ENCODE assay signal across 7 mouse cellular contexts in genomic region chr15:103214971-103215907, GRCm38 (mm10). TPM values are rescaled to one million over a fixed set of nuclear protein-coding genes. Genes with fewer than 3 reads are reported as not detected.
DNase-seq lines count a peak whose midpoint lies in the region; ATAC-seq and TF ChIP-seq lines count a peak whose summit lies in the region.

No protein-coding gene starts in this region.

- TF ChIP-seq EP300 in heart, adult 2 months (IDR thresholded peaks at IDR 0.05; ENCODE audit: insufficient read depth, low read depth, low read length): 0 out of 2 replicates have a peak, but pooled peaks have one; percentile 39

- TF ChIP-seq CTCF in heart, adult 2 months (IDR thresholded peaks at IDR 0.05): no peak
- no peak for TF ChIP-seq CTCF in kidney, adult 2 months (conservative IDR thresholded peaks at IDR 0.05; ENCODE audit: insufficient read depth, insufficient read length, low read depth, low read length)

- H3K27me3 ChIP-seq in embryonic facial prominence, embryonic 12.5 days: no peaks in the 10 kb centered on the region
- H3K27me3 ChIP-seq in heart, adult 2 months (ENCODE audit: control insufficient read depth, insufficient read depth, low read length): no peaks in the 10 kb centered on the region
- H3K27me3 ChIP-seq in kidney, adult 2 months (replicated peaks; ENCODE audit: control insufficient read depth, insufficient read depth, low read length): no peaks in the 10 kb centered on the region
- H3K27me3 ChIP-seq in limb, embryonic 12.5 days: no peaks in the 10 kb centered on the region
- no peaks in the 10 kb centered on the region for H3K27me3 ChIP-seq in midbrain, embryonic 14.5 days (ENCODE audit: control insufficient read depth, insufficient read depth, low read length)

- peaks cover 27% of the 10 kb centered on the region for H3K36me3 ChIP-seq in embryonic facial prominence, embryonic 12.5 days
- peaks cover 4% of the 10 kb centered on the region for H3K36me3 ChIP-seq in heart, adult 2 months (ENCODE audit: control insufficient read depth, insufficient read depth, low read length)
- H3K36me3 ChIP-seq in kidney, adult 2 months (ENCODE audit: control insufficient read depth, insufficient read depth, low read length): peaks cover 1% of the 10 kb centered on the region; the same call in 1 of the 2 replicates
- H3K36me3 ChIP-seq in limb, embryonic 12.5 days: peaks cover 29% of the 10 kb centered on the region
- peaks cover 28% of the 10 kb centered on the region for H3K36me3 ChIP-seq in midbrain, embryonic 14.5 days (ENCODE audit: control insufficient read depth, insufficient read depth, low read length)

- under 1% methylated on average over 15 of the region's 15 CpGs for WGBS in embryonic facial prominence, embryonic 12.5 days
- WGBS in heart, adult 2 months: 1% methylated on average over 15 of the region's 15 CpGs
- 1% methylated on average over 15 of the region's 15 CpGs for WGBS in kidney, adult 2 months
- WGBS in limb, embryonic 12.5 days: under 1% methylated on average over 15 of the region's 15 CpGs
- 0% methylated on average over 15 of the region's 15 CpGs for WGBS in midbrain, embryonic 14.5 days

- H3K27ac ChIP-seq in embryonic facial prominence, embryonic 12.5 days: peak overlapping the region; percentile 96
- H3K27ac ChIP-seq in heart, adult 2 months: peak overlapping the region; percentile 85
- H3K27ac ChIP-seq in kidney, adult 2 months (ENCODE audit: insufficient read depth, low read depth, low read length): peak overlapping the region; percentile 94
- peak overlapping the region; percentile 98 for H3K27ac ChIP-seq in limb, embryonic 12.5 days
- H3K27ac ChIP-seq in midbrain, embryonic 14.5 days (replicated peaks; ENCODE audit: low read depth, low read length): peak overlapping the region; percentile 82

- peak overlapping the region; percentile 44 for H3K9ac ChIP-seq in embryonic facial prominence, embryonic 12.5 days
- H3K9ac ChIP-seq in heart, adult 2 months (ENCODE audit: low read depth, low read length): peak overlapping the region; percentile 68
- peak overlapping the region; percentile 42 for H3K9ac ChIP-seq in limb, embryonic 12.5 days (replicated peaks)
- peak overlapping the region; percentile 32 for H3K9ac ChIP-seq in midbrain, embryonic 14.5 days (replicated peaks; ENCODE audit: low read length)

- H3K4me3 ChIP-seq in embryonic facial prominence, embryonic 12.5 days: peak overlapping the region; percentile 36
- peak overlapping the region; percentile 68 for H3K4me3 ChIP-seq in heart, adult 2 months
- H3K4me3 ChIP-seq in kidney, adult 2 months (ENCODE audit: insufficient read depth, low read depth, low read length): peak overlapping the region; percentile 60
- peak overlapping the region; percentile 38 for H3K4me3 ChIP-seq in limb, embryonic 12.5 days (replicated peaks)
- H3K4me3 ChIP-seq in midbrain, embryonic 14.5 days (replicated peaks; ENCODE audit: low read depth, low read length): peak overlapping the region; percentile 37

- H3K79me2 ChIP-seq in heart, adult 2 months (replicated peaks; ENCODE audit: control insufficient read depth, insufficient read depth, low read length): 0 out of 2 replicates have a peak, but pooled peaks cover 4% of the 10 kb centered on the region

- ATAC-seq in embryonic facial prominence, embryonic 12.5 days (ENCODE audit: insufficient number of reproducible peaks, insufficient read depth, low FRiP score, low TSS enrichment): peak; percentile 89
- ATAC-seq in limb, embryonic 12.5 days (ENCODE audit: insufficient number of reproducible peaks, insufficient read depth, low FRiP score, low TSS enrichment, low read depth): peak; percentile 91
- ATAC-seq in midbrain, embryonic 14.5 days (ENCODE audit: low FRiP score, low TSS enrichment): peak; percentile 96

- peak overlapping the region; percentile 60 for H3K4me2 ChIP-seq in embryonic facial prominence, embryonic 12.5 days (replicated peaks)
- peak overlapping the region; percentile 60 for H3K4me2 ChIP-seq in limb, embryonic 12.5 days
- peak overlapping the region; percentile 65 for H3K4me2 ChIP-seq in midbrain, embryonic 14.5 days (ENCODE audit: low read length)

- peak; percentile 29; the same call in 1 of the 2 replicates for TF ChIP-seq POLR2A in heart, adult 2 months (IDR thresholded peaks at IDR 0.05; ENCODE audit: insufficient read depth, low read depth, low read length)
- TF ChIP-seq POLR2A in kidney, adult 2 months (IDR thresholded peaks at IDR 0.05; ENCODE audit: low read depth, low read length): no peak

- peaks cover 23% of the 10 kb centered on the region for H3K4me1 ChIP-seq in embryonic facial prominence, embryonic 12.5 days
- H3K4me1 ChIP-seq in heart, adult 2 months (ENCODE audit: control insufficient read depth, insufficient read depth, low read length): peaks cover 2% of the 10 kb centered on the region
- H3K4me1 ChIP-seq in kidney, adult 2 months (ENCODE audit: control insufficient read depth, insufficient read depth, low read length): peaks cover 7% of the 10 kb centered on the region; the same call in 1 of the 2 replicates
- H3K4me1 ChIP-seq in limb, embryonic 12.5 days (replicated peaks): peaks cover 36% of the 10 kb centered on the region
- peaks cover 29% of the 10 kb centered on the region for H3K4me1 ChIP-seq in midbrain, embryonic 14.5 days (ENCODE audit: control insufficient read depth, insufficient read depth, low read length)

- intact Hi-C loops in heart, adult 2 months (cut with DNase I): no loop called here

- peak; percentile 85 for DNase-seq in adrenal gland, postnatal 25 days
- DNase-seq in heart, adult 2 months: peak; percentile 85 to 89
- DNase-seq in kidney, adult 2 months: peak; percentile 91
- peak; percentile 97 for DNase-seq in midbrain, embryonic 14.5 days
- peak; percentile 19 for DNase-seq in spleen, adult 12 weeks (ENCODE audit: low spot score)

- H3K9me3 ChIP-seq in embryonic facial prominence, embryonic 12.5 days: no peaks in the 10 kb centered on the region
- no peaks in the 10 kb centered on the region for H3K9me3 ChIP-seq in limb, embryonic 12.5 days
- no peaks in the 10 kb centered on the region for H3K9me3 ChIP-seq in midbrain, embryonic 14.5 days (ENCODE audit: control insufficient read depth, low read length)

RNA-seq across cellular contexts. Expression of gene Cbx5, which starts 24.4 kb away (rescaled TPM):
- 73.2 and 88.5 TPM in 2 replicates for total RNA-seq in adrenal gland, postnatal 25 days (2021)
- 173 and 176 TPM in 2 replicates for polyA plus RNA-seq in embryonic facial prominence, embryonic 12.5 days (2016; fragmentation: Nextera tagmentation; extraction: Ambion mirVana)
- 10 to 100 TPM; 56.5 to 57.0 TPM for total RNA-seq in heart, adult 2 months (2021)
- polyA plus RNA-seq in heart, adult 2 months (2012; rRNA removed): 15.6 and 39.9 TPM in 2 replicates
- 18.8 and 26.9 TPM in 2 replicates for polyA plus RNA-seq in kidney, adult 2 months (2012; rRNA removed)
- polyA plus RNA-seq in limb, embryonic 12.5 days (2016; fragmentation: Nextera tagmentation; extraction: Ambion mirVana): 201 and 206 TPM in 2 replicates
- polyA plus RNA-seq in midbrain, embryonic 14.5 days (2014; fragmentation: Nextera tagmentation; extraction: Ambion mirVana): 159 and 177 TPM in 2 replicates

RNA-seq across cellular contexts. Expression of gene Hnrnpa1, which starts 25.0 kb away (rescaled TPM):
- 210 and 212 TPM in 2 replicates for total RNA-seq in adrenal gland, postnatal 25 days (2021)
- polyA plus RNA-seq in embryonic facial prominence, embryonic 12.5 days (2016; fragmentation: Nextera tagmentation; extraction: Ambion mirVana): 1,204 and 1,244 TPM in 2 replicates
- total RNA-seq in heart, adult 2 months (2021): 100 to 1,000 TPM; 143 to 149 TPM
- 59.4 and 109 TPM in 2 replicates for polyA plus RNA-seq in heart, adult 2 months (2012; rRNA removed)
- 50.0 and 69.3 TPM in 2 replicates for polyA plus RNA-seq in kidney, adult 2 months (2012; rRNA removed)
- 1,378 and 1,438 TPM in 2 replicates for polyA plus RNA-seq in limb, embryonic 12.5 days (2016; fragmentation: Nextera tagmentation; extraction: Ambion mirVana)
- 764 and 768 TPM in 2 replicates for polyA plus RNA-seq in midbrain, embryonic 14.5 days (2014; fragmentation: Nextera tagmentation; extraction: Ambion mirVana)

RNA-seq across cellular contexts. Expression of gene Nfe2, which starts 43.0 kb away (rescaled TPM):
- 0.58 TPM in 1 of 2 replicates, not detected in the other for total RNA-seq in adrenal gland, postnatal 25 days (2021)
- polyA plus RNA-seq in embryonic facial prominence, embryonic 12.5 days (2016; fragmentation: Nextera tagmentation; extraction: Ambion mirVana): 4.9 and 5.2 TPM in 2 replicates
- total RNA-seq in heart, adult 2 months (2021): 1 to 10 TPM in 1 of 2 experiments, under 1 TPM in 1; 0.86 to 2.0 TPM
- polyA plus RNA-seq in heart, adult 2 months (2012; rRNA removed): 1.6 and 1.9 TPM in 2 replicates
- 0.58 and 1.0 TPM in 2 replicates for polyA plus RNA-seq in kidney, adult 2 months (2012; rRNA removed)
- polyA plus RNA-seq in limb, embryonic 12.5 days (2016; fragmentation: Nextera tagmentation; extraction: Ambion mirVana): 4.6 and 4.7 TPM in 2 replicates
- 0.49 and 0.62 TPM in 2 replicates for polyA plus RNA-seq in midbrain, embryonic 14.5 days (2014; fragmentation: Nextera tagmentation; extraction: Ambion mirVana)

RNA-seq across cellular contexts. Expression of gene Smug1, which starts 48.3 kb away (rescaled TPM):
- 12.1 and 19.9 TPM in 2 replicates for total RNA-seq in adrenal gland, postnatal 25 days (2021)
- 16.6 and 18.8 TPM in 2 replicates for polyA plus RNA-seq in embryonic facial prominence, embryonic 12.5 days (2016; fragmentation: Nextera tagmentation; extraction: Ambion mirVana)
- 10 to 100 TPM; 13.9 to 15.2 TPM for total RNA-seq in heart, adult 2 months (2021)
- 13.3 and 13.9 TPM in 2 replicates for polyA plus RNA-seq in heart, adult 2 months (2012; rRNA removed)
- 15.5 and 19.4 TPM in 2 replicates for polyA plus RNA-seq in kidney, adult 2 months (2012; rRNA removed)
- polyA plus RNA-seq in limb, embryonic 12.5 days (2016; fragmentation: Nextera tagmentation; extraction: Ambion mirVana): 14.6 and 15.2 TPM in 2 replicates
- polyA plus RNA-seq in midbrain, embryonic 14.5 days (2014; fragmentation: Nextera tagmentation; extraction: Ambion mirVana): 22.7 and 25.0 TPM in 2 replicates

RNA-seq across cellular contexts. Expression of gene Copz1, which starts 57.3 kb away (rescaled TPM):
- total RNA-seq in adrenal gland, postnatal 25 days (2021): 143 and 145 TPM in 2 replicates
- 257 and 268 TPM in 2 replicates for polyA plus RNA-seq in embryonic facial prominence, embryonic 12.5 days (2016; fragmentation: Nextera tagmentation; extraction: Ambion mirVana)
- total RNA-seq in heart, adult 2 months (2021): 10 to 100 TPM; 50.2 to 55.2 TPM
- polyA plus RNA-seq in heart, adult 2 months (2012; rRNA removed): 58.7 and 96.8 TPM in 2 replicates
- polyA plus RNA-seq in kidney, adult 2 months (2012; rRNA removed): 138 TPM in 2 replicates
- polyA plus RNA-seq in limb, embryonic 12.5 days (2016; fragmentation: Nextera tagmentation; extraction: Ambion mirVana): 252 and 259 TPM in 2 replicates
- 197 and 231 TPM in 2 replicates for polyA plus RNA-seq in midbrain, embryonic 14.5 days (2014; fragmentation: Nextera tagmentation; extraction: Ambion mirVana)

Comparison
In these comparisons a context has a peak if more than half of its experiments do, and no peak if none do; other contexts are left out.
1. Peak in every context shown above with its lines: DNase-seq, ATAC-seq, H3K4me3 ChIP-seq and H3K27ac ChIP-seq.
2. DNase-seq: peak in every context shown above with its lines; median percentile 97 in midbrain, embryonic 14.5 days; 91 in kidney, adult 2 months; 87 in heart, adult 2 months; 85 in adrenal gland, postnatal 25 days; 19 in spleen, adult 12 weeks.